Mouse (Mus musculus) limb, embryonic 14.5 days (tissue): ENCODE measurements around the gene Smim26. TPM values are rescaled to one million over a fixed set of nuclear protein-coding genes. Genes with fewer than 3 reads are reported as not detected.

ENCODE experiments used
- ATAC-seq: fragments of 200-750 bp; cut with Nextera tagmentation; 2 replicates; pipeline ENCODE4 v1.8.0; 2017; ENCODE audit warnings: low read depth, moderate number of reproducible peaks, moderate TSS enrichment; ENCODE audit not compliant: low FRiP score
- DNase-seq: peaks from one replicate; pipeline ENCODE4 v3.0.0-alpha.2; 2015; ENCODE audit warnings: low spot score
- H3K27ac ChIP-seq: fragments of 300-500 bp; sonication (generic); replicated peaks from 2 replicates; pipeline ENCODE4 v1.5.1; 2014; ENCODE audit warnings: low read depth, mild to moderate bottlenecking, low read length, moderate library complexity, mixed read lengths
- H3K27me3 ChIP-seq: fragments of 300-500 bp; sonication (generic); 2 replicates; pipeline ENCODE4 v1.6.1; 2014; ENCODE audit warnings: low read length, mixed read lengths; ENCODE audit not compliant: control insufficient read depth, insufficient read depth
- H3K36me3 ChIP-seq: fragments of 300-500 bp; sonication (generic); 2 replicates; pipeline ENCODE4 v1.6.1; 2014; ENCODE audit warnings: mild to moderate bottlenecking, low read length, moderate library complexity, mixed read lengths; ENCODE audit not compliant: control insufficient read depth, insufficient read depth
- H3K4me1 ChIP-seq: fragments of 300-500 bp; sonication (generic); 2 replicates; pipeline ENCODE4 v1.6.1; 2014; ENCODE audit warnings: antibody characterized with exemption, low read length, mixed read lengths; ENCODE audit not compliant: control insufficient read depth, insufficient read depth
- H3K4me2 ChIP-seq: fragments of 300-500 bp; sonication (generic); replicated peaks from 2 replicates; pipeline ENCODE4 v1.6.1; 2014; ENCODE audit warnings: low read depth, mild to moderate bottlenecking, low read length, moderate library complexity; ENCODE audit not compliant: severe bottlenecking
- H3K4me3 ChIP-seq: fragments of 300-500 bp; sonication (generic); replicated peaks from 2 replicates; pipeline ENCODE4 v1.5.1; 2014; ENCODE audit warnings: low read length
- H3K9ac ChIP-seq: fragments of 300-500 bp; sonication (generic); 2 replicates; pipeline ENCODE4 v1.6.1; 2014; ENCODE audit warnings: mild to moderate bottlenecking, low read depth, low read length, moderate library complexity; ENCODE audit not compliant: severe bottlenecking
- H3K9me3 ChIP-seq: fragments of 300-500 bp; sonication (generic); 2 replicates; pipeline ENCODE4 v1.6.1; 2016; ENCODE audit warnings: low read length; ENCODE audit not compliant: control insufficient read depth
- POLR2A ChIP-seq: fragments of 200-500 bp; IDR thresholded peaks from 2 replicates; pipeline ENCODE4 v1.8.0; 2012; ENCODE audit warnings: inconsistent platforms, mild to moderate bottlenecking, moderate library complexity, borderline replicate concordance; ENCODE audit not compliant: insufficient read depth, insufficient read length; ENCODE audit errors: extremely low read depth
- WGBS: fragments of 180-500 bp; shearing (Covaris S2); extraction: QIAGEN DNeasy Blood & Tissue Kit; methylation state at CpG from one replicate; pipeline ENCODE4 v1.1.7; 2014; 5-methylcytosine and 5-hydroxymethylcytosine counted together
- polyA plus RNA-seq, 2 experiments: library from polyadenylated mRNA; depleted of rRNA in 1 of 2; stranded (reverse) in 1 of 2; unstranded in 1 of 2; fragments of >200 nt; fragmentation: Nextera tagmentation in 1 of 2; extraction: Ambion mirVana in 1 of 2; gene quantifications; 2 replicates each; pipeline versions ENCODE4 v1.2.1 to v1.2.3; 2012 to 2014

Smim26 gene
- polyA plus RNA-seq (2012; rRNA removed) (18.0 and 35.7 TPM in 2 replicates), polyA plus RNA-seq (2014; fragmentation: Nextera tagmentation; extraction: Ambion mirVana) (41.8 and 44.4 TPM in 2 replicates)

- peak; percentile 88 for DNase-seq
- peak; percentile 62; the same call in 1 of the 2 replicates for TF ChIP-seq POLR2A
- peak within 1 kb of the TSS; percentile 51 for H3K4me2 ChIP-seq
- peak within 1 kb of the TSS; percentile 53 for H3K4me3 ChIP-seq
- H3K36me3 ChIP-seq: peaks cover 9% of the 10 kb centered on the region
- peak; percentile 97 for ATAC-seq
- H3K9me3 ChIP-seq: no peaks in the 10 kb centered on the region
- 2% methylated on average over 31 of the region's 31 CpGs for WGBS
- no peaks in the 10 kb centered on the region for H3K4me1 ChIP-seq
- H3K27me3 ChIP-seq: no peaks in the 10 kb centered on the region
- H3K9ac ChIP-seq: peak within 1 kb of the TSS; percentile 63
- H3K27ac ChIP-seq: 0 out of 2 replicates have a peak within 1 kb of the TSS, but pooled peaks have one; percentile 19
Measured at GRCm38 (mm10) chr2:144593951-144594651, at the start of gene Smim26. Gene Smim26 (plus strand): TSS chr2:144594054.

DNA sequence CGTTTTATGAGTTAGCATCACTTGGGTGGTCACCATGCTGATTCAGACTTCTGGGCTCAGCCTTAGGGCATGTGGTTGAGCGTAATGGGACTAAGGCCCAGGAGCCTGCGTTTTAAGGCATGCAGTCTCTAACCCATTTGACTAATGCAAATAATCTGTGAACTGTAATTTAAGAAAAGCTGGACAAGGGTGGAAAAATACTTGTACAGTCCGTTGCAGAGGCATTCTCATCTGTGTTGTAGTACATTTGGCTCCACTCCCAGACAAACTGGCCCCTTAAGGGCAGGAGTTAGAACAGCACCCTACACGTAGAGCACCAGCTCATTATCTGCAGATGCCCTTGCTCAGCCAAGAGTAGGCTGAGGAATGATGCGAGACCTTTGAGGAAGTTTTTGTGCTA, 49.2 kb upstream of the Smim26 start:
- Histone ChIP-seq H3K9ac (no peak overlapping the region), H3K27ac (no peak overlapping the region), H3K27me3 (no peaks in the 10 kb centered on the region), H3K4me2 (no peak overlapping the region), H3K4me1 (peaks cover 5% of the 10 kb centered on the region; the same call in 1 of the 2 replicates), H3K9me3 (no peaks in the 10 kb centered on the region), H3K4me3 (no peak overlapping the region), H3K36me3 (peaks cover 58% of the 10 kb centered on the region)
- TF ChIP-seq POLR2A: no peak
- WGBS: 69% methylated on average over 6 of the region's 6 CpGs
- no peak for DNase-seq
- ATAC-seq: no peak

DNA sequence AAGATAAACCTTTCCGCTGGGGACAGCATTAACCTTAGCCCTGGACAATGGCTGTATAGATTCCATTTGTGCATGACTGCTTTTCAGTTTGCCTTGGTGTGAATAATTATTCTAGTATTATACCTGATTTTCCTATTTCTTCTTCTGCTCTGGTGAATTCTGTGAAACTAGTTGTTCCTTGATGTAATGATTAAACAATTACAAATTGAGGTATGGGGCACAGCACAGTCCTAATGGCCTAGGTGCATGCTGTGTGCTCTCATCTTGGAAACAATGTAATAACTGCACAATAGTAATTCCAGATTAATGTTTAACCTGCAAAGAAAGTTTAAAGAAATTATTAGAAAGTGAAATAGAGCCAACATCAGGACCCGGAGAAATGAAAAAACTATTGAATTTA, 48.8 kb upstream of the Smim26 start:
- H3K4me1 ChIP-seq: peaks cover 5% of the 10 kb centered on the region; the same call in 1 of the 2 replicates
- H3K27ac ChIP-seq: no peak overlapping the region
- no peaks in the 10 kb centered on the region for H3K9me3 ChIP-seq
- TF ChIP-seq POLR2A: no peak
- H3K4me3 ChIP-seq: no peak overlapping the region
- H3K4me2 ChIP-seq: no peak overlapping the region
- no peaks in the 10 kb centered on the region for H3K27me3 ChIP-seq
- H3K9ac ChIP-seq: no peak overlapping the region
- no peak for ATAC-seq
- peaks cover 54% of the 10 kb centered on the region for H3K36me3 ChIP-seq
- DNase-seq: no peak
- WGBS: 95% methylated on average over 2 of the region's 2 CpGs

GRCm38 (mm10) chr2:144545481-144545880, 48.4 kb upstream of the Smim26 start:
- H3K4me2 ChIP-seq: no peak overlapping the region
- no peak for TF ChIP-seq POLR2A
- H3K36me3 ChIP-seq: peaks cover 50% of the 10 kb centered on the region
- ATAC-seq: no peak
- DNase-seq: no peak
- H3K9me3 ChIP-seq: no peaks in the 10 kb centered on the region
- H3K4me1 ChIP-seq: peaks cover 5% of the 10 kb centered on the region; the same call in 1 of the 2 replicates
- no peak overlapping the region for H3K4me3 ChIP-seq
- no peaks in the 10 kb centered on the region for H3K27me3 ChIP-seq
- WGBS: 59% methylated on average over 1 of the region's 1 CpGs
- no peak overlapping the region for H3K9ac ChIP-seq
- H3K27ac ChIP-seq: no peak overlapping the region

DNA sequence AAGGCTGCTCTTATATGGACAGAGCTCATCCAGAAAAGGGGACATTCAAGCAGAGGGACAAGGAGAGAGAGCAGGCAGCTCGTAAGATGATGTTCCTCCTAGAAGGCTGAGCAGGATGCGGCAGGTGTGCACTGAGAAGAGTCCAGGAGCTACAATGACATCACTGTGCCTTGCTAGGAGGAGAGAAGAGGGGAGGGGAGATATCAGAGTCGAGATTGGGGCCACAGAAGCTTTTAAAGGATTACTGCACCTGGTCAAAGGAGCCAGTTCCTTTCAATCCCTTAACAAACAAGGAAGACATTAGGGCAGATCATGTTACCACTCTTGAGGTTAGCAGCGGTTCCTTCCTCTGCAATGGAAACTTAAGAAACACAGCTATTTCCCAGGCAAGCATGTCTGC, 46.3 kb upstream of the Smim26 start:
- WGBS: 77% methylated on average over 4 of the region's 4 CpGs
- peaks cover 39% of the 10 kb centered on the region for H3K36me3 ChIP-seq
- H3K9ac ChIP-seq: no peak overlapping the region

More for the DNA sequence above, 46.3 kb upstream of the Smim26 start:
- no peak for DNase-seq
- no peak overlapping the region for H3K4me2 ChIP-seq
- no peak for ATAC-seq
- no peaks in the 10 kb centered on the region for H3K27me3 ChIP-seq
- no peaks in the 10 kb centered on the region for H3K9me3 ChIP-seq
- TF ChIP-seq POLR2A: no peak
- H3K4me1 ChIP-seq: peaks cover 5% of the 10 kb centered on the region; the same call in 1 of the 2 replicates
- H3K4me3 ChIP-seq: no peak overlapping the region
- H3K27ac ChIP-seq: no peak overlapping the region
